Mouse (Mus musculus) brain, embryonic 14.5 days (tissue): ENCODE data around the gene B3gnt6. TPM values are rescaled to one million over a fixed set of nuclear protein-coding genes. Genes with fewer than 3 reads are reported as not detected.

Source experiments
- DNase-seq: peaks from one replicate; pipeline ENCODE4 v3.0.0-alpha.2; 2011; ENCODE audit warnings: low read depth
- CTCF ChIP-seq: fragments of 200-500 bp; IDR thresholded peaks from 2 replicates; pipeline ENCODE4 v1.5.1; 2012; ENCODE audit warnings: inconsistent platforms, mild to moderate bottlenecking, moderate library complexity, borderline replicate concordance; ENCODE audit not compliant: insufficient read depth, insufficient read length; ENCODE audit errors: extremely low read depth
- POLR2A ChIP-seq: fragments of 200-500 bp; IDR thresholded peaks from 2 replicates; pipeline ENCODE4 v1.6.1; 2012; ENCODE audit warnings: mild to moderate bottlenecking, inconsistent platforms, borderline replicate concordance; ENCODE audit not compliant: poor library complexity, insufficient read depth, insufficient read length, severe bottlenecking; ENCODE audit errors: extremely low read depth
- polyA plus RNA-seq: library from polyadenylated mRNA; depleted of rRNA; stranded (reverse); fragments of >200 nt; gene quantifications from 2 replicates; pipeline ENCODE4 v1.2.3, GENCODE M21; 2012

The B3gnt6 gene
- polyA plus RNA-seq, 1 experiment: 0.27 TPM

DNA sequence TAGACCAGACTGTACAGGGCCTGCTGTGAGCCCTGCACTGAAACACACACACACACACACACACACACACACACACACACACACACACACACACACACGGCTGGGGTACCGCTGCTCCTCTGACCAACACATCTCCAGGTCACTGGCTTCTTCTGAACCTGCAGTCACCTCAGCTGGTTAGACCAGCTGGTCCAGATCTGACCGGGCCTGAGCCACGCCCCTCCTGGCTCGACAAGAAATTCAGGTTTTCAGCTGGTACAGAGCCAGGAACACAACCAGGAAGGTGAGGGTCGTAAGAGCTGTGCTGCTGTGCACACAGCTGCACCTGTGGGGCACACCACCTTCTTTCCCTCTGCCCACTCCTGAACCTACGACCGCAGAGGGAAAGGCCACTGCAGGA, 40.8 kb downstream of the B3gnt6 start:
- DNase-seq: no peak
- TF ChIP-seq CTCF: no peak
- no peak for TF ChIP-seq POLR2A

DNA sequence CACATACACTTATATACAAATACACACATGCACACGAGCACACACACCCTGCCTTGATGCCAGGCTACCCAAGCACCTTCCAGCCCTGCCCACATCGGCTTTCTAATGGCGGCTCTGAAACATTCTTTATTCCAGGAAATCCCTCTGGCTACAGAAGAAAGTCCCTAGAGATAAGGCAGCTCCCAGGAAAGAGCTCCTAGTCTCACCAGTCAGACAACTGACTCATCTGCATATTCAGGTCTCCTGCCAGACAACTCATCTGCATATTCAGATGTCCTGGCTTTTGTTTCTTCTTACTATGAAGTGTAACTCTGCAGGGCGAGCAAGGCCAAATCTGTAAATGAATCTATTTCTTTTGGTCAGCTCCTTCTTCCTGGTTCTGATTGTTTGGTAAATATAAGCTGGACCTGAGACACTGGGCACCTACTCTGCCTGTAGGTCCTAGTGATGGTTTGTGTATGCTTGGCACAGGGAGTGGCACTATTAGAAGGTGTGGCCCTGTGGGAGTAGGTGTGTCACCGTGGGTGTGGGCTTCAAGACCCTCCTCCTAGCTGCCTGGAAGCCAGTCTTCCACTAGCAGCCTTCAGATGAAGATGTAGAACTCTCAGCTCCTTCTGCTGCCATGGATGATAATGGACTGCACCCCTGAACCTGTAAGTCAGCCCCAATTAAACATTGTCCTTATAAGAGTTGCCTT, 41.5 kb downstream of the B3gnt6 start:
- TF ChIP-seq POLR2A (no peak), CTCF (no peak)
- no peak for DNase-seq

DNA sequence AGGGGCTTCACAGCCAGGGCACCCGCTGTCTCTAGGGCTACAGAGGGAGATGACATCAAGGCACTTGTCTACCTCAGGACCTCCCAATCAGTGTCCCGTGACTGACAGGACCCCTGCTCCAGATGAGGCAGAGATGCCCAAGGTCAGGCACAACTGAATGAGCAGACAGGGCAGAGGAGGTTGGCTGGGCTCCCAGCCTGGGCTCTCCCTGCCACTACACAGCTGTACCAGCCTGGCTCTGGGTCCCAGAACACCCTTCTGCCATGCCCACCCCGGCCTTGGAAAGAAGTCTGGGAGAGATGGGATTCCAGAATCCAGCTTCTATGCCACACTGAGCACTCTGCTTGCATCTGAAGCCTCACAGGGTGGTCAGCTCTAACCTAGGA, 43.0 kb downstream of the B3gnt6 start:
- no peak for DNase-seq
- TF ChIP-seq CTCF: no peak
- TF ChIP-seq POLR2A: no peak

DNA sequence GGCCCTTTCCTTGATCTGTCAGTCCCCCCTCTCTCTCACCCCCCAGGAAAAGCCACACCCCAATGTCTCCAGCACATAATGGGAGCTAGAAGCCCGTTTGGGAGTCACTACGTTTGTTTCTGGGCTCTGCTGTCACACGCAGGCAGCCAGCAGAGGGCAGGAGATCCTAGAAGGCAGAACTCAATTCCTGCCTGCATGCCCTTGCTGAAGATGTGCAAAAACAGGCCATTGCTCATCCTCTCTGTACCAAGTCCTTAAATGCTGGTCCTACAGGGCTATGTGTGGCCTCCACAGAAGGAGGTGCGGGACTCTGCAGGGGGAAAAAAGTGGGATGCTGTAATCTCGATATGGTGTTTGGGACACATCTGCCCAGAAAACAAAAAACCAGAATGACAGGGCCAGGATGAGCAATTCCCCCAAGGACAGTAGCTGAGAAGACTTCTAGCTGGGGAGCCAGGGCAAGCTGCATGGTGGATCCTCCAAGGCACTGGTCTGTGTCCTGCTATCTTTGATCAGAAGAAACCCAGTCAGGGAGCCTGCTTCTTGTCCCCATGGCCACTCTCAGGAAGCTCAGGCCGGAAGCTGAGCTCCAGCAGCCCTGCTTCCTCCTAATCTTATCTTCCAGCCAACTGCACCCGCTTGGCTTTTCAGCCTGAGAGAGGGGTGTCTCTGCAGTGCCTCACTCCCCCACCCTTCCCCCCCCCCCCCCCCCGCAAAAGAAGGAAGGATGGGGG, 43.6 kb downstream of the B3gnt6 start:
- DNase-seq: peak; percentile 85
- TF ChIP-seq CTCF: peak; percentile 92
- TF ChIP-seq POLR2A: no peak

- no peak for DNase-seq
- TF ChIP-seq CTCF: no peak
- TF ChIP-seq POLR2A: no peak
These were observed 45.4 kb downstream of the B3gnt6 start for GRCm38 (mm10) chr7:98153892-98154291.

DNA sequence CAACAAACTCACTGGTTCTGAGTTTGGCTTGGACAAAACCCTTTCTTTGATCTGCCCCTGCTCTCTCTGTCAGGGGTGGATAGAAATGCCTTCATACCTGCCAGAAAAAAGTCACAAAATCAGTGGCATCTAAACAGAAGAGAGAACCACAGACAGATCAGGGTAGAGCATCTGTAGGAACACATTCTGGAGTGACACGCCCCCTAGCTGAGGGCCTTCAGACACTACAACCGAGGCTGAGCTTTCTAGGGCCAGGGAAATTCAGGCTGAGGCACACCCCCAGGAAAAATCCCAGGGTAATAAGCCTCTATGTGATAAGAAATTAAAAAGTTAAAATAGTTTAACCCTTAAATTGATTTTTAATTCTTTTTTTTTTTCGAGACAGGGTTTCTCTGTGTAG, 45.9 kb downstream of the B3gnt6 start:
- no peak for DNase-seq
- TF ChIP-seq POLR2A (no peak), CTCF (peak; percentile 32; the same call in 1 of the 2 replicates)

GRCm38 (mm10) chr7:98152400-98152799, 46.9 kb downstream of the B3gnt6 start:
- TF ChIP-seq POLR2A: no peak
- no peak for TF ChIP-seq CTCF
- DNase-seq: no peak

DNA sequence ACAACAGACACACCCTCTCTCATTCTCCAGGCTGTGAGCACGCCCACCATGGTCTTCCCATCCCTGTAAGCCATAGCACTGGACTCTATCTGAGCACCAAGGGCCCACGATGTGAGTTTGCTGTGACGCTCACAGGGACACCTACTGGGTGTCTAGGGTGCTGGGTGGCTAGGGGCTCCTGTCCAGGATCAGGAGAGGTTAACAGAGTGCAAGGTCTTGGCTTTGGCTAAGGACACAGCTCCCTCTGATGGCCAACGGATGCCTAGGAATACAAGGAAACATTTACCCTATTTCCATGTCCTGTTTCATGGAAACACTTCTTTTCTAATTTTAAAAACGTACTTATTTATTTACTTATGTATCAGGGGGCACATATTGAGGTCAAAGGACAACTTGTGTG, 48.8 kb downstream of the B3gnt6 start:
- DNase-seq: no peak
- TF ChIP-seq POLR2A: no peak
- no peak for TF ChIP-seq CTCF

DNA sequence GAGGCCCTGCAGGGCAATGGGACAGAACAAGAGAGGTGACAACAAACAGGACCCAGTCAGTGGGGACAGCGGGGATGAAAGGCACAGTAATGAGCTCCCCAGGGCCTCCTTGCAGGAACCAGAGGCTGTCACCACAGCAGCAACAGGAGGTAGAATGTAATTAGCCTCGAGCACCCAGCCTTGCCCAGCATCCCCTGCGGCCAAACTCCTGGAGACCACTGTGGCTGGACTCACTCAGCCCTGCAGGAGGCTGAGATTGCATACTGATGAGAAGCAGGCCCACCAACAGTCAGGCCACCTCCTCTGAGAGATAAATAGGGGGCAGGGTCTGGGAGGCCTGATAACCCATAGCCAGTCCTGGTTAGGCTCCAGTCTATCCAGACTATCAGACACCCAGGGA, 49.5 kb downstream of the B3gnt6 start:
- no peak for TF ChIP-seq POLR2A
- TF ChIP-seq CTCF: no peak
- DNase-seq: no peak

- peak; percentile 81 for DNase-seq
- TF ChIP-seq CTCF (no peak), POLR2A (no peak)
These were observed 50.4 kb downstream of the B3gnt6 start for GRCm38 (mm10) chr7:98148721-98149407.

- no peak for DNase-seq
These were observed 51.5 kb downstream of the B3gnt6 start for GRCm38 (mm10) chr7:98147766-98148165.

More at GRCm38 (mm10) chr7:98147766-98148165, 51.5 kb downstream of the B3gnt6 start:
- TF ChIP-seq POLR2A (no peak), CTCF (no peak)
